Mouse (Mus musculus) urinary bladder, adult 2 months (tissue): ENCODE results near the gene Slco4c1. TPM values are rescaled to one million over a fixed set of nuclear protein-coding genes. Genes with fewer than 3 reads are reported as not detected.

Experiments
- DNase-seq: peaks from one replicate; pipeline ENCODE4 v3.0.0; 2022; ENCODE audit warnings: low spot score
- polyA plus RNA-seq: library from polyadenylated mRNA; depleted of rRNA; stranded (reverse); fragments of >200 nt; gene quantifications from 2 replicates; pipeline ENCODE4 v1.2.3, GENCODE M21; 2012; rRNA removed

Gene Slco4c1
- 0.04 TPM in 2 replicates for polyA plus RNA-seq

GRCm38 (mm10) chr1:96871528-96872360, at the start of gene Slco4c1:
Gene Slco4c1, minus strand, starts transcription at chr1:96872171.
- peak; percentile 26 for DNase-seq

- DNase-seq = no peak
Observed at GRCm38 (mm10) chr1:96917333-96917732, 45.4 kb upstream of the Slco4c1 start.

GRCm38 (mm10) chr1:96883788-96884187, 11.8 kb upstream of the Slco4c1 start:
- no peak for DNase-seq

- DNase-seq = no peak
Observed at GRCm38 (mm10) chr1:96878572-96878971, 6.6 kb upstream of the Slco4c1 start.

- no peak for DNase-seq
Observed at GRCm38 (mm10) chr1:96876076-96876475, 4.1 kb upstream of the Slco4c1 start.

GRCm38 (mm10) chr1:96874636-96875035, 2.7 kb upstream of the Slco4c1 start:
- DNase-seq = no peak

GRCm38 (mm10) chr1:96872361-96872693, 356 bp upstream of the Slco4c1 start:
- DNase-seq = no peak

- no peak for DNase-seq
Observed at GRCm38 (mm10) chr1:96870764-96871307, 1.1 kb downstream of the Slco4c1 start.

GRCm38 (mm10) chr1:96868722-96869121, 3.2 kb downstream of the Slco4c1 start:
- no peak for DNase-seq

- no peak for DNase-seq
Observed at GRCm38 (mm10) chr1:96866002-96866401, 6.0 kb downstream of the Slco4c1 start.

GRCm38 (mm10) chr1:96864120-96864519, 7.9 kb downstream of the Slco4c1 start:
- no peak for DNase-seq

GRCm38 (mm10) chr1:96859995-96860684, 11.8 kb downstream of the Slco4c1 start:
- no peak for DNase-seq

- no peak for DNase-seq
Observed at GRCm38 (mm10) chr1:96853541-96853940, 18.4 kb downstream of the Slco4c1 start.

- no peak for DNase-seq
Observed at GRCm38 (mm10) chr1:96849101-96849500, 22.9 kb downstream of the Slco4c1 start.

GRCm38 (mm10) chr1:96848606-96849005, 23.4 kb downstream of the Slco4c1 start:
- no peak for DNase-seq

- DNase-seq = no peak
Observed at GRCm38 (mm10) chr1:96846727-96847126, 25.2 kb downstream of the Slco4c1 start.

GRCm38 (mm10) chr1:96805287-96805727, 66.7 kb downstream of the Slco4c1 start:
- no peak for DNase-seq

- no peak for DNase-seq
Observed at GRCm38 (mm10) chr1:96801595-96801994, 70.4 kb downstream of the Slco4c1 start.

GRCm38 (mm10) chr1:96794690-96795089, 77.3 kb downstream of the Slco4c1 start:
- no peak for DNase-seq

GRCm38 (mm10) chr1:96794290-96794689, 77.7 kb downstream of the Slco4c1 start:
- DNase-seq = no peak

GRCm38 (mm10) chr1:96789268-96789667, 82.7 kb downstream of the Slco4c1 start:
- no peak for DNase-seq

- DNase-seq = no peak
Observed at GRCm38 (mm10) chr1:96774174-96774573, 97.8 kb downstream of the Slco4c1 start.

GRCm38 (mm10) chr1:96773712-96774111, 98.3 kb downstream of the Slco4c1 start:
- DNase-seq = no peak
